Mouse (Mus musculus): ENCODE results near the gene Apip. TPM values are rescaled to one million over a fixed set of nuclear protein-coding genes. Genes with fewer than 3 reads are reported as not detected.

Gene Apip
- polyA plus RNA-seq, 1 experiment from 2014 or later: 68.1 TPM

GRCm38 (mm10) chr2:103117212-103117611, 43.7 kb downstream of the Apip start:
- Histone ChIP-seq H3K36me3 (no peaks in the 10 kb centered on the region), H3K9ac (no peak overlapping the region), H3K9me3 (no peaks in the 10 kb centered on the region), H3K4me1 (replicated peaks) (no peaks in the 10 kb centered on the region), H3K27me3 (no peaks in the 10 kb centered on the region), H3K4me3 (no peak overlapping the region), H3K27ac (replicated peaks) (no peak overlapping the region), H3K4me2 (no peak overlapping the region)
- no peak for ATAC-seq (ENCODE audit: low read depth)
- WGBS: 87% methylated on average over 5 of the region's 5 CpGs

GRCm38 (mm10) chr2:103118324-103119196, 45.1 kb downstream of the Apip start:
- Histone ChIP-seq H3K27ac (replicated peaks) (no peak overlapping the region), H3K9me3 (no peaks in the 10 kb centered on the region), H3K4me3 (no peak overlapping the region), H3K27me3 (no peaks in the 10 kb centered on the region), H3K4me2 (no peak overlapping the region), H3K36me3 (no peaks in the 10 kb centered on the region), H3K4me1 (replicated peaks) (no peaks in the 10 kb centered on the region), H3K9ac (no peak overlapping the region)
- ATAC-seq (ENCODE audit: low read depth): no peak
- 72% methylated on average over 6 of the region's 6 CpGs for WGBS

- ATAC-seq (ENCODE audit: low read depth): no peak
These were observed 45.9 kb downstream of the Apip start for GRCm38 (mm10) chr2:103119197-103119854.

GRCm38 (mm10) chr2:103129676-103130075, 56.2 kb downstream of the Apip start:
- WGBS: 91% methylated on average over 2 of the region's 2 CpGs
- H3K9me3 ChIP-seq: no peaks in the 10 kb centered on the region
- H3K27me3 ChIP-seq: no peaks in the 10 kb centered on the region
- no peaks in the 10 kb centered on the region for H3K36me3 ChIP-seq
- H3K27ac ChIP-seq (replicated peaks): no peak overlapping the region
- ATAC-seq (ENCODE audit: low read depth): no peak
- H3K4me3 ChIP-seq: no peak overlapping the region
- H3K4me1 ChIP-seq (replicated peaks): no peaks in the 10 kb centered on the region; the same call in 1 of the 2 replicates
- H3K4me2 ChIP-seq: no peak overlapping the region
- H3K9ac ChIP-seq: no peak overlapping the region

More at GRCm38 (mm10) chr2:103119197-103119854, 45.9 kb downstream of the Apip start:
- Histone ChIP-seq H3K4me3 (no peak overlapping the region), H3K9me3 (no peaks in the 10 kb centered on the region), H3K27ac (replicated peaks) (no peak overlapping the region), H3K4me2 (no peak overlapping the region), H3K36me3 (no peaks in the 10 kb centered on the region), H3K9ac (no peak overlapping the region), H3K4me1 (replicated peaks) (no peaks in the 10 kb centered on the region), H3K27me3 (no peaks in the 10 kb centered on the region)
- 75% methylated on average over 7 of the region's 7 CpGs for WGBS

GRCm38 (mm10) chr2:103131145-103131544, 57.7 kb downstream of the Apip start:
- no peaks in the 10 kb centered on the region; the same call in 1 of the 2 replicates for H3K4me1 ChIP-seq (replicated peaks)
- H3K27me3 ChIP-seq: no peaks in the 10 kb centered on the region
- H3K4me2 ChIP-seq: no peak overlapping the region
- no peaks in the 10 kb centered on the region for H3K9me3 ChIP-seq
- ATAC-seq (ENCODE audit: low read depth): no peak
- H3K9ac ChIP-seq: no peak overlapping the region
- no peak overlapping the region for H3K27ac ChIP-seq (replicated peaks)
- no peaks in the 10 kb centered on the region for H3K36me3 ChIP-seq
- 25% methylated on average over 4 of the region's 4 CpGs for WGBS
- no peak overlapping the region for H3K4me3 ChIP-seq

GRCm38 (mm10) chr2:103138529-103139265, 65.2 kb downstream of the Apip start:
- 78% methylated on average over 8 of the region's 8 CpGs for WGBS
- Histone ChIP-seq H3K27me3 (no peaks in the 10 kb centered on the region), H3K27ac (replicated peaks) (no peak overlapping the region), H3K9me3 (no peaks in the 10 kb centered on the region), H3K4me1 (replicated peaks) (no peaks in the 10 kb centered on the region), H3K4me3 (no peak overlapping the region), H3K36me3 (no peaks in the 10 kb centered on the region), H3K9ac (no peak overlapping the region), H3K4me2 (no peak overlapping the region)
- ATAC-seq (ENCODE audit: low read depth): no peak

Other genes starting within 250 kb of the Apip start
- gene Cd44, start 172.0 kb upstream of the Apip start, polyA plus RNA-seq (2015; fragmentation: Nextera tagmentation; extraction: Ambion mirVana): 7.0 and 7.3 TPM in 2 replicates
- 62.1 and 65.2 TPM in 2 replicates for gene Pdhx, start 162 bp upstream of the Apip start, polyA plus RNA-seq (2015; fragmentation: Nextera tagmentation; extraction: Ambion mirVana)
- gene Ehf, start 229.6 kb downstream of the Apip start, polyA plus RNA-seq (2015; fragmentation: Nextera tagmentation; extraction: Ambion mirVana): 0.04 and 0.08 TPM in 2 replicates